Mouse (Mus musculus) kidney, postnatal 4 days (tissue): ENCODE results near the gene Ckap2.
"Not testable (repeated sequence)": the region's sequence is repeated elsewhere in the genome, so short reads cannot be mapped to it uniquely, and the experiment has no call there.

Experiments
- DNase-seq, 2 experiments: peaks; one replicate each; pipeline ENCODE4 v3.0.0; 2021; ENCODE audit warnings: mixed read lengths in 2 of 2

Ckap2 gene

DNA sequence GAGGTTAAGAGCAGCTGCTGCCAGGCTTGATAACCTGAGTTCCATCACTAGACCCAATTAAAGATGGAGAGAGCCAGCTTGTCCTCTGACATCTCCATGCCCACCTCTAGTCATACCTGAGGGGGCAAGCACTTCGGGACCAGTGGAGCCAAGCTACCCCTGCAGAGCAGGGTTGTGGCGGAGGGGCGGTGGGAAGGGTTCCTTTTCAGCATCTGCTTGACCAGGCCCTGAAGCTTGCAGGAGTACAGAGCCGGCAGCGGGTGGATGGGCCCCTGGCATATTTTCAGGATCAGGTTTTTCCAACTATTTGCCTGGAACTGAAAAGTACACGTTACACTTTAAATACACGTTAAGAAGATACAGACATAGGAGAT, 37.3 kb downstream of the Ckap2 start:
- no peak for DNase-seq

DNA sequence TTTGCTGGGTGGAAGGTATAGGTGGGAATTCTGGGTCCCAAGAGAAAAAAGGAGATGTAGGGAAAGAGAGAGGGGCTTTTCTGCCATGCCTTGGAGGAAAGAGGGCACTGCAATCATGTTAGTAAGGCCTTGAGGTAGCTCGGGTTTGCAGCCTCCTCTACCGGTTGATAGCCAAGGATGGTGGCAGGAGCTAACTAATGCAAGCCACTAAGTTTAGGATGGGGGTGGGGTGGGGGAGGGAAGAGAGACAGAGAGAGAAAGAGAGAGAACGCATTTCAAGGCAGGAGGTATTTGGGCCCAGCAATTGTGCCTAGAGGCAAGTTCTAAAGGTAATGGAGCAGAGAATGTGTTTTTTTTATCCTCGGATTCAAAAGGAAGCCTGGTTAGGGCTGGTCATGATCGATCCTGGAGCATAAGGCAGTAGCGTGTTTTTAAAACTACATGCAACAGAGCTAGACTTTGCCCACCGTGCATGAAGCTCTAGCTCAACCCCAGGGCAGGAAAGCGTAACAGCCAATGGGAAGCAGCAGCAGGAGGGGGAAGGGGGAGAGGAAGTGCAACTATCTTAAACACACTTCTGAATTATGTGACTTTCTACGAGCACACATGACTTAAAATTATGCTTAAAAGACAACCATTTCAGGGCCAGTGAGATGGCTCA, 37.8 kb downstream of the Ckap2 start:
- peak in 1 of 2 experiments; percentile 30 for DNase-seq

DNA sequence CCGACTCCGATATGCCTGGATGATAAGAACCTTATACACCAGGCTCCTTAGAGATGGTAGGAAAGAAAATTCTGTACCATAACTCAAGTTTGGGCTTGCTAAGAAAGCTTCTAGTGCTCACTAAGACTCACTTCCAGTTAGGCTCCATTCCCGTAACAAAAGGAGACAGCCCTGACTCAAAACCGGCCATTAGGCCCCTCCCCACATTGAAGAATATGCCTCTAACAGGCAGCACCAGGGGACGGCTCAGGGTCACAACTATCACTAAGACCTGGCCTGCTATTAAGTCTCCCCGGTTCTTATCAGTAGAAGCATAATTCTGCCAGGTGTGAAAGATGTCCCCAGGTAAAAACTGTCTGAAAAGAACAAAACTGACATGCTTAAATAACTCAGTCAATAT, 39.8 kb downstream of the Ckap2 start:
- no peak for DNase-seq

DNA sequence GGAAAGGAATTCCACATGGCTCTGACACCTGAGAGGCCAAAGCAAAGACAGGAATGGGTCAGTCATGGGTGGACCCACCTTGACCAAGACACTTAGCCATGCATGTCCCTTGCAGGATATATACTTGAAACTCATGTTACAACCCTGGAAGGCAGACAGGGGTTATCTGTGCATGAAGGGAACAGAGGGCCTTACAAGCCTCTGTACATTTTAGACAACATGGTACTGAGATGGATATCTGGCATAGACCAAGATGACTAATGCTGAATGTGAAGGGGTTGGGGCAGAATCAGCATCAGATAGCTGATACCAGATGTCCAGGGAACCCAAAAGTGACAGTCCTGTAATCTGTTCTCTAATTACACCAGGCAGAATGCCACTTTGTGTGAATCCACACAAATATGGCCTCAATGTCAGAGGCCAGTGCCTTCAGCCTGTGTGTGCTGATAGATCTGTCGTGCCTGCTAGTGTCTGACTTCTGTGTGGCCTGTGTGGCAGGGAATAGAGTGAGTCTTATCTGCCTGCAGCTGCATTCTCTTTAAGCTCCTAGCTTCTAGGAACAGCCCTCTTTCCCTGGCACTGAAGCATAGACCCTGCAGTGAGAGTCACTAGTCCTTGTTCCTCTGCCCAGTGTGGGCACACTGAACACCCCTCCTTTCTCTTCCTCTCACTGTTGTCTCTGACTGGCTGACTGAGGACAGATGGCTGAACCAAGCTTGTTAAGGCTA, 41.7 kb downstream of the Ckap2 start:
- no peak for DNase-seq

DNA sequence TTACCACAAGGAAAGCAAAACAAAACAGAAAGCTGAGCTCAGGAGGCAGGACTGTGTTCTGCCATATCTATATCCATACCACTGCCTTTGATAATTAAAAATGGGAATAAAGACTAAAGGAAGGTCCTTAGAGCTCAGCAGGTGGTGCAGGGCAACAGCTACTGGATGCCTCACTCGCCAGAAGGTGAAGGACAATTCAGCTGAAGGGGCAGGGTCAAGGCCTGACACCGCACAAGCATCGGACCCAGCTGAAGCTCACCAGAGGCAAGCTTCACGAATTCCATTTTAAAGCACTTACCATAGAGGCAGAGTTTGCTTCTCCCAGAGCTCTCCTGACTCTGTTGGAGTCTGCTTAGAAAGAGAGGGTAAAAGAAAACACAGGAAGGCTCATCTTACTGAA, 43.0 kb downstream of the Ckap2 start:
- no peak for DNase-seq

DNA sequence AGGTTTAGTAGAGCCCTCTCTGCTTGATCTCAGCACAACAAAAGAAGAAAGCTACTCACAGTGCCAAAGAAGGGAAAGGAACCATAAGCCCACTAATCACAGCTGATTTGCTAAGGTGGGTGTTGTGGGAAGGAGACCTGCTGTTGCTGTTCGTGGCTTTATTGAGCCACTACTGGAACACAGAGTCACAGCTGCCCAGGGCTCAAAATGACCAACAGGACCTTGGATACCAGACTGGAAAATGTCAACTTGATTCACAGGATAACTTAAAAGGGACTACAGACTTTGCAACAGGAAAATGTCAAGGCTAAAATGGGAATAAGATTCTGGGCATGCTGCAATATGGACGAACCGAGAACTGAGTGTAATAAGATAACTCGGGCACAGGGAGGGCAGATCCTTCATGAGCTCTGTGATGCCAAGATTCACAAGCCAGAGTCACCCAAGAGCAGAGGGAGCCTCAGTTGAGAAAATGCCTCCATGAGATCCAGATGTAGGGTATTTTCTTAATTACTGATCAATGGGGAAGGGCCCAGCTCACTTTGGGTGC, 43.7 kb downstream of the Ckap2 start:
- DNase-seq, result no peak

DNA sequence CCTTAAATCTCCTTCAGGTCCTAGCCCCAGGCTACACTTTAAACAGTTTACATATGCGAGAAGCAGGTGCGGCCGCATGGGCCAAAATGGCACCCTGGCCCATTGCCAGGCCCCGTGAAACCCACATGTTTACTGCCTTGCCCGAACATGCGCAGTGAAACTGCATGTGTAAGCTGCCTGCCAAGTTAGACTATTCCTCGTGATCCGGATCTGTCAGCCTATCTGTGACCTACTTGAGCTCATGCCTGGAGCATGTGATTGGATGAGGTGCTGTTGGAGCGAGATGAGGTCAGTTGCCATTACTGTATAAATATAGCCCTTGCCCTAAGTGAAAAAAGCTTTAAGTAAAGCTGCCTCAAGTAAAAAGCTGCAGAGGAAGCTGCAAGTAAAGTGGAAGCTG, 49.2 kb downstream of the Ckap2 start:
- not testable (repeated sequence) for DNase-seq

DNA sequence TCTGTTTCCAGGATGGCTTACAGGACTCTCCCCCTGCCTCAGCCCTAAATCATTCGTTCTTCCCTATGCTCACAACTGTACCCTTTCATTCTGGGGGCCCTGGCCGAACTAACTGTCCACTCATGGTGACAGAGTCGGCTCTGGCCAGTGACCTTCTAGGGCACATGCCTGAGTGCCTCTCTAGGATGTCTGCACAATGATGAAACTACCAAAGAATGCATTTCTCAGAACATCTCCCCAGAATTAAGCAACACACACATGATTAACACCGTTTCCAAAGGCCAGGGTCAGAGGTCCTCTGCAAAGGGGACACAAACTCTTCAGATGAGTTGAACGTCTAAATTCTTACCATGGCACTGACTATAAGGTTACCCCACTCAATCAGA, 50.9 kb downstream of the Ckap2 start:
- DNase-seq, result no peak

DNA sequence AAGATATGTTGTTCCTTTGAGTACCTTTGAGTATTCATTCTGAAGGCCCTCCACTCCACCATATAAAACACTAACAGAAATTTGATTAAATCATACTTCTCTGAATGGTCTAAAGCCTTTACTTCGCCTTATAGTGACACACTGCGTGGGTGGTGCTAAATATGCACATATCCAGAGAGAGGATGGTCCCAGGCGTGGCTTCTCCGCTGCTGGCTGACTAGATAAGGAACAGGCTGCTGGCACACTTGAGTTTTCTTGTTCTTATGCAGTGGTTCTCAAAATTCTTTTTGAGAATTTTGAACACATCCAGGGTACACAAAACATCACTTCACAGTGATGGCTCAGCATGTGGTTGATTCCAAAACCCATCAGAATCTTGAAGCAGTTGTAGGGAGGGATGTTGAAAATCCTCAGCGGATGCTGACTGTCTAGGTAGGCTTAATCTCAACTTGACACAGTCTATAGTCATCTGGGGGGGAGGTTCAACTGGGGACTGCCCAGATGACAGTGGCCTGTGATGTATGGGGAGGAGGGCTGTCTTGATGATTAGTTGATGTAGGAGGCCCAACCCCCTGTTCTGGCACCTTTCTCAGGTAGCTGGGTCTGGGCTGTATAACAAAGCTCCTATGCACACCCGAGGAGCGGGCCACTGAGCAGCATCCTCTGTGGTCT, 51.4 kb downstream of the Ckap2 start:
- no peak for DNase-seq

DNA sequence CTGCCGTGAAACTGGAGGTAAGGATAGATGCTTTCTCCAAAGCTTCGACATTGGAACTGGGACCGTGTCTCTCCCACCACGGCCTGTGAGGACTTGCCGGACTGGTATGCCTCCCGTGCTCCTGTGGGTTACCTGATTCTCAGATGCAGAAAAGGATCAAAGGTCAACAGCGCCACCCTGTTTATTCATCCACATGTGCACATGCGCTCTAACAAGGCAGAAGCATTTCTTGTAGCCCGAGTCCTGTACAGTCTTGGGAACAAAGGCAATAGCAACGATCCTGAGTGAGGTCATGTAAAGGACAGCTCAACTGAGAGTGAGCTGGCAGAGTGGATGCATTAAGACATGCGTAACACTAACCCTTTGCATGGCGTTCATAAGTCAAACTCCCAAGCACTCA, 53.6 kb downstream of the Ckap2 start:
- DNase-seq, result no peak

DNA sequence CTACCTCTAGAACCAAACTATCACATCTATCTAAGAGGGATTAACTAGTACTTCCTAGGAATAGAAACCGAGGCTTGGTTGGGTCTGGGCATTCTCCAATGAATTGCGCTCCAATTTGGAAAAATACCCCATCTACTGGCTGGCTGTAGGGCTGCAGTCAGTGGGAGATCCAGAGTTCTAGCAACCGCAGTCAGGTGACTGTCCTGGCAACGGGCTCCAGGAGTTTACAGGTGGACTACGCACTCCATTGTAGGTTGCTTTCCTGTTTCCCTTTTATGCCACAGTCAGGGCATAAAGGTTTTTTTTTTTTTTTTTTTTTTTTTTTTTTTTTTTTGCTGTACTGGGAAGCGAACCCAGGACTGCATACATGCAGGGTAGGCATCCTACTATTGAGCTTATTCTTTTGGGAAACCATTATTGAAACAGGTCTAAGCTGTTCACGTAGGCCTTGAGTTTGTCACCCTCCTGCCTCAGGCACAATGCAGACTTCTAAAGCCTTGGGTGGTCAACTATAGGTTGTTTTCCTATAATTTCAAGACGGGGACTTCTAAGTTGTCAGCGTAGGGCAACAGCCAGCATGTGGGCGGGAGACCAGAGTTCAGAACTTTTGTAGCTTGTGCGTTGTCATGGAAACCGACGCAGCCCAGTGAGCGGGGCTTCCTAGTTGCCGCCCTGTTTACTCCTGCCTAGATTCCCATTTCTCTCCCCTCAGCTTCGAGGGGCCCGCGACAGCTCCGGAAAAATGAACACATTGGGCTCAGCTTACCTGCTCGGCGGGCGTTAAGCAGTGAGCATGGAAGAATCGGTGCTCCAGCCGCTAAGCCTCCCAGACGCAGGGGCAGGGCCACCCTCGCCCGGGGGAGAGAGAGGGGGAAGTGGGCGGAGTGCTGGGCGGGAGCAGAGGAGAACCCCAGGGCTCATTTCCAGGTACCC, 61.1 kb downstream of the Ckap2 start, which contains the start of gene Nek5:
Gene Nek5 (minus strand): TSS at position 834 of the 933 bp plus-strand sequence.
- peak; percentile 65 to 78 for DNase-seq
